Mouse (Mus musculus): ENCODE data around the gene Lrch2.
A peak's percentile ranks its signal among the peaks of the same experiment; 100 is the strongest.
"Not testable (repeated sequence)": the region's sequence is repeated elsewhere in the genome, so short reads cannot be mapped to it uniquely, and the experiment has no call there.

Gene Lrch2

GRCm38 (mm10) chrX:147553421-147554201, at the start of gene Lrch2:
Gene Lrch2 (minus strand): TSS chrX:147554081.
- peak; percentile 65 for DNase-seq (ENCODE audit: low read depth, low spot score)

GRCm38 (mm10) chrX:147540934-147541870, 12.7 kb downstream of the Lrch2 start:
- peak; percentile 66 for DNase-seq (ENCODE audit: low read depth, low spot score)

- no peak for DNase-seq (ENCODE audit: low read depth, low spot score)
Observed at GRCm38 (mm10) chrX:147538377-147538776, 15.5 kb downstream of the Lrch2 start.

GRCm38 (mm10) chrX:147537117-147537516, 16.8 kb downstream of the Lrch2 start:
- peak; percentile 87 for DNase-seq (ENCODE audit: low read depth, low spot score)

GRCm38 (mm10) chrX:147535616-147536015, 18.3 kb downstream of the Lrch2 start:
- no peak for DNase-seq (ENCODE audit: low read depth, low spot score)

GRCm38 (mm10) chrX:147531675-147532074, 22.2 kb downstream of the Lrch2 start:
- DNase-seq (ENCODE audit: low read depth, low spot score): no peak

GRCm38 (mm10) chrX:147527646-147528172, 26.2 kb downstream of the Lrch2 start:
- no peak for DNase-seq (ENCODE audit: low read depth, low spot score)

- DNase-seq (ENCODE audit: low read depth, low spot score): no peak
Observed at GRCm38 (mm10) chrX:147489551-147489950, 64.3 kb downstream of the Lrch2 start.

GRCm38 (mm10) chrX:147453610-147454009, 100.3 kb downstream of the Lrch2 start, which contains the start of gene Vmn1r239-ps:
Gene Vmn1r239-ps (minus strand): TSS chrX:147453710.
- not testable (repeated sequence) for DNase-seq (ENCODE audit: low read depth, low spot score)

- no peak for DNase-seq (ENCODE audit: low read depth, low spot score)
Observed at GRCm38 (mm10) chrX:147443386-147443785, 110.5 kb downstream of the Lrch2 start.

GRCm38 (mm10) chrX:147435400-147435799, 118.5 kb downstream of the Lrch2 start:
- DNase-seq (ENCODE audit: low read depth, low spot score): no peak

- DNase-seq (ENCODE audit: low read depth, low spot score): no peak
Observed at GRCm38 (mm10) chrX:147429753-147430152, 124.1 kb downstream of the Lrch2 start.

GRCm38 (mm10) chrX:147429129-147429528, 124.8 kb downstream of the Lrch2 start, which contains the start of gene Il13ra2:
Gene Il13ra2 (minus strand): TSS chrX:147429192.
- no peak for DNase-seq (ENCODE audit: low read depth, low spot score)

All from ES-CJ7 (cell line).